Mouse (Mus musculus): ENCODE results near the gene Lyg1.

DNA sequence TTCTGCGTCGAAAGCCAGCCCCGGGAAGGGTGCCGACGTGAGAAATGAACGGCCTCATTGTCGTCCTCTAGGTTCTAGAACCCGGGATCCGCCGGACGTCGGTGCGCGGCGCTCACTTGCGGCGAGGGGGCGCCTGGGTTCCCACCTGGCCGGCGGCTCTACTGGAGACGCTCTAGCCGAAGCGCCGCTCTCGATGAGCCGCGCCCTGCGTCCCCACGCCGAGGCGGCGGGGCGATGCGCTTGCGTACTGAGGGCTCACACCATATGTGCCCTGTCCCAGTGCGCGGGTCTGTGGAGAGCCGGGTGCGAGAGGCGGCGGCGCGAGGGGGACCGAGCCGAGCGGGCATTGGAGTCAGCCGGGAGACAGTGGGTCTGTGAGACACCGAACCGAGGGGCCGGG is 40.3 kb upstream of the Lyg1 start, which contains the start of the genes Txndc9 and Eif5b:
- TF ChIP-seq GATA1 (IDR thresholded peaks at IDR 0.05; ENCODE audit: borderline replicate concordance, low read length) (no peak), FLI1 (IDR thresholded peaks at IDR 0.05; ENCODE audit: low read length) (no peak)
